Mouse (Mus musculus) sigmoid colon, adult 10 weeks (tissue): ENCODE data around the gene Dhrs4. TPM values are rescaled to one million over a fixed set of nuclear protein-coding genes. Genes with fewer than 3 reads are reported as not detected.

Experiments used
- polyA plus RNA-seq: library from polyadenylated mRNA; stranded (reverse); fragments of 350-450 nt; fragmentation: Illumina TruSeq; extraction: RNeasy Lipid Tissue Mini Kit (QIAGEN cat#74804); gene quantifications from one replicate; pipeline ENCODE4 v1.2.3, GENCODE M21; 2014; ENCODE audit warnings: low read depth, low replicate concordance

Dhrs4 gene
- polyA plus RNA-seq, result 32.3 TPM

DNA sequence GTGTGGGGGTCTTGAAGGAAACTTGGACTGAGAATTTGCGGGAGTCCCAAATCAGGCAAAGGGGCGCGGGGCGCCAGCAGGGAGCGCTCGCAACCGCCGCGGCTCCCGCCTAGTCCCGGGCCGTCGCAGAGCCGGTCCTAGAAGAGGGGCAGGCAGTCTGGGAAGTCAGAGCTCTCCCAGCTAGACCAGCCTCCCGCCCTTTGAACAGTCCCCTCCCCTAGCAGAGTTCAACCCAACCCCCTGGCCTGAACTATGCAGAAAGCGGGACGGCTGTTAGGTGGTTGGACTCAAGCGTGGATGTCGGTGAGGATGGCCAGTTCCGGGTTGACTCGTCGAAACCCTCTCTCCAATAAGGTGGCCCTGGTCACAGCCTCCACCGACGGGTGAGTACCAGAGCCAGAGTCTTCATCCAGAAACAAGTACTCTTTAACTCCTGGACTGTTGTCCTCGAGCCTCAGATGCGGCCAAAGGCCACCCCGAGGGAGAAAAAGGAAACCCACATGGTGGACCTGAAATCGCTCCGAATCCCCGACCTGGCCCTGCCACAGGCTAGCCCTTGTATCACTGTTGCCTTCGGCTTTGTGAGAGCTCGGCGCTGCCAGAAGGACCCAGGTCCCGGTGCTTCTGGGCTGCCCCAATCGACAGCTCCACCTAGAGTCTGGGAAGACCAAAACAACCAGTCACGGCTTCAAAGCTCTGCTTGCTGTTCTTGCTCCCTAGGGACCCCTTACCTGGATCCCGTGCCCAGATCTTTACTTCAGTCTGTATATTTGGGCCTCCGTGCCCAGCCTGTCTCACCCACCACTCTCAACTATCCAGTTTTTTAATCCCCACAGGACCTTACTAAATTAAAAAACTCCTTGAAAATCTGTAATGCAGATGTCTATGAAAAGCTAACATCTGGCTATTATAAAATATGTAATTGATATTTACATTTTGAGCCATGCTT, at the start of gene Dhrs4:
TSS of gene Dhrs4 (plus strand) at position 108 of the 949 bp plus-strand sequence.

DNA sequence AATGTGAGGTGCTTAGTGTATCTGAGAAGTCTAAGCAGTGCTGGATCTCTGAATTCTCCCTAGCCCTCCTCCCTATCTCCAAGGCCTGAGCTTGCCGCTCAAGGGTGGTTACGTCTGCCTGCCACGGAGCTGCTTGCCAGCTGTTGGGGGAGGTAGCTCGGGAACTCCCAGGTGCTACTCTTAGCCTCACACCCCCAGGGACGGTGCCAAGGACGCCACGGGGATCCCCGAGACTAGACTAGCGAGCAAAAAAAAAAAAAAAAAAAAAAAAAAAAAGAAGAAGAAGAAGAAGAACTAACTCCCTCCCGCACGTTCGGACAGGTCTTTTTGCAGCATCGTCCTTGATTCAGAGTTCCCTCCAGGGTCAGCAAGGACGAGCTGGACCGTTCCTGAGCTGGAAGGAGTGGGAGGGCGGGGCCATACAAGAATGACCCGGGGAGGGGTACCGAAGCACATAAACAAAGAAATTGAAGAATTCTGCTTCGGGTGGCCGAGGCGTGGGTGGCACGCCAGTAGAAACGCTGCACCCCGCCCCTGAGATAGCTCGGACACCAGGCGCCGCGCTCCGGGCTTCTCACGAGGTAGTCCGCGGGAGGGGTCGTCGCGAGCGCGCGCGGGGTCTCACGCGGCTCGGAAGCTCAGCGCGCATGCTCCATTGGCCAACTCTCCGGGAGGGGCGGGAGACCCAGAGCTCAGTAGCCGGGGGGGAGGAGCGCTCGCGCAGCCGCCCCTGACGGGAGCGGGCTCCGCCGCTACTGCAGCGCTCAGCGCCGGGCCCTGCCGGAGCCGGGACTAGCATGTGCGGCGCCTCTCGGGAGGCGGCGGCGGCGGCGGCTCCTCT, 12.0 kb downstream of the Dhrs4 start, which contains the start of gene Carmil3:
TSS of gene Carmil3 (plus strand) at position 291 of the 841 bp plus-strand sequence.

DNA sequence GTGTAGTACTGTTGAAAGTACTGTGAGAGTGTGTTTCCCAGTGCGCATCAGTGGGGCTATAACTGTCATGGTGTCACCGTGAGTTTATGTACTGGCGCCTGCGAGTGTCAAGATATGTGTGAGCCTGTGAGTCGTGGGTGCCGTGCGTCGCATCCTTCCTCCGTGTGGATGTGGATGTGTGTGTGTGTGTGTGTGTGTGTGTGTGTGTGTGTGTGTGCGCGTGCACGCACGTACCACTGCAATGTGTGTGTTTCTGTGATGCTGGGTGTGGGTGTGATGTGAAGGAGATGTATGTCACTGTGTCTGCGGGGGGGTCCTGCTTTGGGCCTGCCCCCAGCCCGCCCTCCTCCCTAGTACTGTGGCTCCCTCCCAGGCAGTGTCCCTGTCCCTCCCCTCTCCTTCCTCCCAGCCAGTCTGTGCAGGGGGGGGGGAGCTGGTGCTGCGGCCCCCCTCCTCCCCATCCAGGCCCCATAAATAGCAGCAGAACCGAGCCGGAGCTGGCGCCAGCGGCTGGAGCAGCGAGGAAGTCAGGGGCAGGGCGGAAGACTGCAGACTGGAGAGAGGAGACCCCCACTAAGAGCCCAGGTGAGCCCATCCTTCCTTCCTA, 31.7 kb downstream of the Dhrs4 start, which contains the start of gene Cpne6:
TSS of gene Cpne6 (plus strand) at position 321 of the 607 bp plus-strand sequence.

DNA sequence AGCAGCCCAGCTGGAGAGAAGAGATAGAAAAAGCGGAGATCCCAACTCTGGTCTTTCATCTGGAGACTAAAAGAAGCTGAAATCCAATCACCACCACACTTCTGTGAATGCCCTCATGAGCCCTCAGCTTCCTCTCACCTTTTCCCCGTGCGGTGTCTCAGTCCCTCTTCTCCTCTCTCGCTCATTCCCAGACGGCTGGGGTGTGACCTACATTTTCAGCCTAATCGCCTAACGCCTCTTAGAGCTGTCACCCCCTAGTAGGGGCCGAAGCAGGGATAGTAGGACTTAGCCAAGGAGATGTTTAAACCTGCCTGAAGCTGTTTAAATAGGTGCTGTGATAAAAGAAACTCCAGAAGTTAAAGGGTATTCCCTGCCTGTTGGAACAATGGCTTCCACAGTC, 46.2 kb downstream of the Dhrs4 start, which contains the start of gene Nrl:
TSS of gene Nrl (minus strand) at position 197 of the 400 bp plus-strand sequence.

Other genes starting within 250 kb of the Dhrs4 start
- gene Carmil3, start 11.9 kb downstream of the Dhrs4 start, polyA plus RNA-seq, result not detected
- gene Cpne6, start 31.7 kb downstream of the Dhrs4 start, polyA plus RNA-seq, result not detected
- gene Nrl, start 46.2 kb downstream of the Dhrs4 start, polyA plus RNA-seq, result not detected
- 5.2 TPM for gene Pck2, start 61.5 kb downstream of the Dhrs4 start, polyA plus RNA-seq
- 21.3 TPM for gene Dcaf11, start 81.2 kb downstream of the Dhrs4 start, polyA plus RNA-seq
- not detected for gene A730061H03Rik, start 81.6 kb downstream of the Dhrs4 start, polyA plus RNA-seq
- gene Fitm1, start 96.9 kb downstream of the Dhrs4 start, polyA plus RNA-seq, result not detected
- gene Psme1, start 99.4 kb downstream of the Dhrs4 start, polyA plus RNA-seq, result 139 TPM
- gene Emc9, start 106.5 kb downstream of the Dhrs4 start, polyA plus RNA-seq, result 7.3 TPM
- gene Psme2, start 112.4 kb downstream of the Dhrs4 start, polyA plus RNA-seq, result 171 TPM
- gene Rnf31, start 113.0 kb downstream of the Dhrs4 start, polyA plus RNA-seq, result 10.6 TPM
- gene Irf9, start 124.8 kb downstream of the Dhrs4 start, polyA plus RNA-seq, result 51.9 TPM
- not detected for gene Rec8, start 139.3 kb downstream of the Dhrs4 start, polyA plus RNA-seq
- 2.9 TPM for gene Ipo4, start 157.2 kb downstream of the Dhrs4 start, polyA plus RNA-seq
- gene Gm49378, start 159.1 kb downstream of the Dhrs4 start, polyA plus RNA-seq, result 0.63 TPM
- gene Tm9sf1, start 165.0 kb downstream of the Dhrs4 start, polyA plus RNA-seq, result 52.5 TPM
- gene Tssk4, start 171.4 kb downstream of the Dhrs4 start, polyA plus RNA-seq, result 0.50 TPM
- 43.5 TPM for gene Mdp1, start 181.8 kb downstream of the Dhrs4 start, polyA plus RNA-seq
- 26.0 TPM for gene Gmpr2, start 193.2 kb downstream of the Dhrs4 start, polyA plus RNA-seq
- 50.1 TPM for gene Nedd8, start 193.4 kb downstream of the Dhrs4 start, polyA plus RNA-seq
- 13.6 TPM for gene Tinf2, start 203.1 kb downstream of the Dhrs4 start, polyA plus RNA-seq
- not detected for gene Tgm1, start 235.2 kb downstream of the Dhrs4 start, polyA plus RNA-seq
- gene Rabggta, start 243.5 kb downstream of the Dhrs4 start, polyA plus RNA-seq, result 0.73 TPM